17 mouse cellular contexts compared by ENCODE assay signal in genomic region chr6:125503186-125503802, GRCm38 (mm10).
"Had no signal": no experiment of that assay in that cellular context is flagged by ENCODE, and none has a peak within 500 bp of the region (broad histone marks: within the 10 kb centered on the region; RNA-seq: fewer than 3 reads in every experiment).

No protein-coding gene starts in this region.

- H3K4me2 ChIP-seq: lung, embryonic 15.5 days; midbrain, embryonic 12.5 days; neural tube, embryonic 12.5 days had no signal

- ATAC-seq: lung, postnatal 0 days had no signal

- H3K9ac ChIP-seq: liver, embryonic 14.5 days; lung, embryonic 15.5 days; midbrain, embryonic 12.5 days; neural tube, embryonic 12.5 days had no signal

- H3K4me1 ChIP-seq: lung, embryonic 15.5 days; midbrain, embryonic 12.5 days; neural tube, embryonic 12.5 days had no signal

- H3K27ac ChIP-seq: liver, embryonic 14.5 days; lung, embryonic 15.5 days; midbrain, embryonic 10.5 days; midbrain, embryonic 12.5 days; neural tube, embryonic 12.5 days had no signal

- H3K36me3 ChIP-seq: lung, embryonic 15.5 days; midbrain, embryonic 10.5 days; midbrain, embryonic 12.5 days; neural tube, embryonic 12.5 days had no signal

- DNase-seq: lung, adult 18-20 months; lung, postnatal 14 days; lung, postnatal 4 days; midbrain, embryonic 14.5 days; right cerebral cortex, adult 18-20 months; right cerebral cortex, postnatal 25 days; right cerebral cortex, postnatal 4 days; spleen, adult 18-20 months; thymus, adult 2 months; thymus, postnatal 25 days; thymus, postnatal 4 days had no signal

- H3K4me3 ChIP-seq: lung, embryonic 15.5 days; midbrain, embryonic 10.5 days; midbrain, embryonic 12.5 days; neural tube, embryonic 12.5 days had no signal

- H3K27me3 ChIP-seq: lung, embryonic 15.5 days; midbrain, embryonic 12.5 days; neural tube, embryonic 12.5 days had no signal

- H3K9me3 ChIP-seq: lung, embryonic 15.5 days; midbrain, embryonic 10.5 days; midbrain, embryonic 12.5 days; neural tube, embryonic 12.5 days had no signal
